Mouse (Mus musculus) CH12.LX (cell line): ENCODE results near the gene Rpl9. TPM values are rescaled to one million over a fixed set of nuclear protein-coding genes. Genes with fewer than 3 reads are reported as not detected.

Experiments
- DNase-seq: peaks from one replicate; pipeline ENCODE4 v3.0.0-alpha.2; 2013; ENCODE audit errors: extremely low read depth
- H3K27ac ChIP-seq: 2 replicates; pipeline ENCODE4 v1.5.1; 2012; ENCODE audit warnings: low read depth, mild to moderate bottlenecking, control low read depth, moderate library complexity; ENCODE audit not compliant: insufficient read depth
- H3K27me3 ChIP-seq: replicated peaks from 2 replicates; pipeline ENCODE3; 2012; ENCODE audit warnings: inconsistent platforms
- H3K36me3 ChIP-seq, 2 experiments: replicated peaks in 1 of 2; 2 replicates each; pipeline versions ENCODE3 to v1.6.1; 2012; ENCODE audit warnings: inconsistent platforms in 1 of 2, low read length in 1 of 2, mild to moderate bottlenecking in 1 of 2, mixed read lengths in 1 of 2, moderate library complexity in 1 of 2; ENCODE audit not compliant: control insufficient read depth in 1 of 2, insufficient read depth in 1 of 2
- H3K4me1 ChIP-seq, 2 experiments: 2 replicates each; pipeline ENCODE4 v1.6.1; 2012; ENCODE audit warnings: inconsistent platforms in 1 of 2, moderate library complexity in 1 of 2; ENCODE audit not compliant: insufficient read depth in 2 of 2, control insufficient read depth in 1 of 2
- H3K4me2 ChIP-seq: 2 replicates; pipeline ENCODE4 v1.6.1; 2012; ENCODE audit warnings: low read depth, mild to moderate bottlenecking, control low read depth; ENCODE audit not compliant: poor library complexity, insufficient read depth, severe bottlenecking
- H3K4me3 ChIP-seq, 3 experiments: fragments of 150-350 bp in 1 of 3; sonication (generic) in 1 of 3; replicated peaks in 1 of 3; 2 replicates each; pipeline versions ENCODE3 to v1.5.1; 2011 to 2012; ENCODE audit warnings: low read depth in 2 of 3, low read length in 2 of 3, mild to moderate bottlenecking in 2 of 3, moderate library complexity in 2 of 3, control low read depth in 1 of 3, improper control_type of control experiment in 1 of 3, inconsistent platforms in 1 of 3, mixed read lengths in 1 of 3; ENCODE audit not compliant: poor library complexity in 1 of 3
- H3K79me2 ChIP-seq: replicated peaks from 2 replicates; pipeline ENCODE4 v1.6.1; 2012; ENCODE audit warnings: mild to moderate bottlenecking, moderate library complexity; ENCODE audit not compliant: control insufficient read depth, poor library complexity, insufficient read depth, severe bottlenecking; ENCODE audit errors: extremely low read depth
- H3K9ac ChIP-seq: 2 replicates; pipeline ENCODE4 v1.6.1; 2012; ENCODE audit warnings: low read depth, mild to moderate bottlenecking, control low read depth, moderate library complexity; ENCODE audit not compliant: insufficient read depth
- H3K9me3 ChIP-seq: replicated peaks from 2 replicates; pipeline ENCODE3; 2012; ENCODE audit warnings: low read length, inconsistent platforms, mixed read lengths
- CHD1 ChIP-seq: IDR thresholded peaks from 2 replicates; pipeline ENCODE4 v1.6.1; 2012; ENCODE audit warnings: low read depth, low read length, improper control_type of control experiment, inconsistent platforms
- CHD2 ChIP-seq: IDR thresholded peaks from 2 replicates; pipeline ENCODE4 v1.6.1; 2011; ENCODE audit warnings: low read length, improper control_type of control experiment
- CTCF ChIP-seq, 2 experiments: IDR thresholded peaks in 1 of 2; conservative IDR thresholded peaks in 1 of 2; 2 replicates each; pipeline ENCODE4 v1.5.1; 2011 to 2012; ENCODE audit warnings: low read depth in 2 of 2, low read length in 2 of 2, improper control_type of control experiment in 1 of 2, inconsistent platforms in 1 of 2, mild to moderate bottlenecking in 1 of 2, moderate library complexity in 1 of 2
- E2F4 ChIP-seq: IDR thresholded peaks from 2 replicates; pipeline ENCODE4 v1.6.1; 2011; ENCODE audit warnings: low read depth, low read length, improper control_type of control experiment; ENCODE audit not compliant: insufficient replicate concordance
- ELF1 ChIP-seq: IDR thresholded peaks from 2 replicates; pipeline ENCODE4 v1.6.1; 2014; ENCODE audit warnings: low read depth, mild to moderate bottlenecking, inconsistent platforms, low read length, improper control_type of control experiment
- EP300 ChIP-seq: IDR thresholded peaks from 2 replicates; pipeline ENCODE4 v1.6.1; 2011; ENCODE audit warnings: low read length, improper control_type of control experiment
- ETS1 ChIP-seq: conservative IDR thresholded peaks from 2 replicates; pipeline ENCODE4 v1.6.1; 2012; ENCODE audit warnings: low read depth, mild to moderate bottlenecking, inconsistent platforms, low read length, improper control_type of control experiment, moderate library complexity
- GABPA ChIP-seq: IDR thresholded peaks from 2 replicates; pipeline ENCODE4 v1.6.1; 2012; ENCODE audit warnings: low read depth, low read length, improper control_type of control experiment, inconsistent platforms; ENCODE audit not compliant: insufficient replicate concordance
- HCFC1 ChIP-seq: IDR thresholded peaks from 2 replicates; pipeline ENCODE4 v1.6.1; 2012; ENCODE audit warnings: low read depth, mild to moderate bottlenecking, inconsistent platforms, low read length, improper control_type of control experiment
- IRF4 ChIP-seq: IDR thresholded peaks from 2 replicates; pipeline ENCODE4 v1.6.1; 2014; ENCODE audit warnings: low read depth, mild to moderate bottlenecking, inconsistent platforms, low read length, improper control_type of control experiment
- JUN ChIP-seq: IDR thresholded peaks from 2 replicates; pipeline ENCODE4 v1.6.1; 2011; ENCODE audit warnings: low read depth, mild to moderate bottlenecking, low read length, improper control_type of control experiment, moderate library complexity; ENCODE audit not compliant: insufficient read depth
- JUND ChIP-seq: conservative IDR thresholded peaks from 2 replicates; pipeline ENCODE4 v1.6.1; 2011; ENCODE audit warnings: low read depth, low read length, improper control_type of control experiment
- KAT2A ChIP-seq: IDR thresholded peaks from 2 replicates; pipeline ENCODE4 v1.6.1; 2012; ENCODE audit warnings: low read length, improper control_type of control experiment, inconsistent platforms; ENCODE audit not compliant: insufficient replicate concordance
- MAFK ChIP-seq: IDR thresholded peaks from 2 replicates; pipeline ENCODE4 v1.6.1; 2011; ENCODE audit warnings: low read length, improper control_type of control experiment; ENCODE audit not compliant: insufficient replicate concordance
- MAX ChIP-seq: IDR thresholded peaks from 2 replicates; pipeline ENCODE4 v1.6.1; 2011; ENCODE audit warnings: low read length, improper control_type of control experiment
- MAZ ChIP-seq: IDR thresholded peaks from 2 replicates; pipeline ENCODE4 v1.6.1; 2012; ENCODE audit warnings: low read depth, mild to moderate bottlenecking, inconsistent platforms, low read length, improper control_type of control experiment, moderate library complexity
- MEF2A ChIP-seq: IDR thresholded peaks from 2 replicates; pipeline ENCODE4 v1.6.1; 2014; ENCODE audit warnings: low read depth, mild to moderate bottlenecking, inconsistent platforms, low read length, improper control_type of control experiment, borderline replicate concordance
- MXI1 ChIP-seq: IDR thresholded peaks from 2 replicates; pipeline ENCODE4 v1.6.1; 2011; ENCODE audit warnings: mild to moderate bottlenecking, low read depth, low read length, improper control_type of control experiment
- MYC ChIP-seq: IDR thresholded peaks from 2 replicates; pipeline ENCODE4 v1.6.1; 2011; ENCODE audit warnings: low read depth, mild to moderate bottlenecking, improper control_type of control experiment, low read length
- NELFE ChIP-seq: IDR thresholded peaks from 2 replicates; pipeline ENCODE4 v1.6.1; 2011; ENCODE audit warnings: low read depth, low read length, improper control_type of control experiment
- NRF1 ChIP-seq: IDR thresholded peaks from 2 replicates; pipeline ENCODE4 v1.6.1; 2014; ENCODE audit warnings: low read depth, mild to moderate bottlenecking, inconsistent platforms, low read length, improper control_type of control experiment, moderate library complexity
- PAX5 ChIP-seq: IDR thresholded peaks from 2 replicates; pipeline ENCODE4 v1.6.1; 2012; ENCODE audit warnings: low read length, inconsistent platforms, mixed read lengths
- POLR2A ChIP-seq: IDR thresholded peaks from 2 replicates; pipeline ENCODE4 v1.6.1; 2011; ENCODE audit warnings: low read depth, mild to moderate bottlenecking, improper control_type of control experiment, low read length
- POLR2AphosphoS2 ChIP-seq: IDR thresholded peaks from 2 replicates; pipeline ENCODE4 v1.6.1; 2011; ENCODE audit warnings: low read depth, low read length, improper control_type of control experiment
- RAD21 ChIP-seq: IDR thresholded peaks from 2 replicates; pipeline ENCODE4 v1.6.1; 2011; ENCODE audit warnings: low read depth, mild to moderate bottlenecking, low read length, improper control_type of control experiment, moderate library complexity
- RCOR1 ChIP-seq: conservative IDR thresholded peaks from 2 replicates; pipeline ENCODE4 v1.6.1; 2012; ENCODE audit warnings: low read depth, mild to moderate bottlenecking, inconsistent platforms, low read length, improper control_type of control experiment
- SIN3A ChIP-seq: IDR thresholded peaks from 2 replicates; pipeline ENCODE4 v1.6.1; 2012; ENCODE audit warnings: low read length, improper control_type of control experiment, inconsistent platforms
- SMC3 ChIP-seq: IDR thresholded peaks from 2 replicates; pipeline ENCODE4 v1.6.1; 2011; ENCODE audit warnings: low read depth, low read length, improper control_type of control experiment
- TBP ChIP-seq: conservative IDR thresholded peaks from 2 replicates; pipeline ENCODE4 v1.6.1; 2011; ENCODE audit warnings: low read depth, low read length, improper control_type of control experiment
- TCF12 ChIP-seq: IDR thresholded peaks from 2 replicates; pipeline ENCODE4 v1.6.1; 2014; ENCODE audit warnings: low read depth, mild to moderate bottlenecking, inconsistent platforms, low read length, improper control_type of control experiment
- UBTF ChIP-seq: IDR thresholded peaks from 2 replicates; pipeline ENCODE4 v1.6.1; 2012; ENCODE audit warnings: low read depth, mild to moderate bottlenecking, inconsistent platforms, low read length, improper control_type of control experiment, moderate library complexity
- USF1 ChIP-seq: IDR thresholded peaks from 2 replicates; pipeline ENCODE4 v1.6.1; 2014; ENCODE audit warnings: low read depth, mild to moderate bottlenecking, inconsistent platforms, low read length, improper control_type of control experiment
- USF2 ChIP-seq: conservative IDR thresholded peaks from 2 replicates; pipeline ENCODE4 v1.6.1; 2011; ENCODE audit warnings: low read depth, low read length, improper control_type of control experiment
- ZKSCAN1 ChIP-seq: IDR thresholded peaks from 2 replicates; pipeline ENCODE4 v1.6.1; 2012; ENCODE audit warnings: low read depth, inconsistent platforms, low read length, improper control_type of control experiment, borderline replicate concordance
- ZMIZ1 ChIP-seq: IDR thresholded peaks from 2 replicates; pipeline ENCODE4 v1.6.1; 2012; ENCODE audit warnings: low read depth, mild to moderate bottlenecking, inconsistent platforms, low read length, improper control_type of control experiment
- ZNF384 ChIP-seq: IDR thresholded peaks from 2 replicates; pipeline ENCODE4 v1.6.1; 2012; ENCODE audit warnings: low read depth, low read length, improper control_type of control experiment, inconsistent platforms
- dilution Hi-C: fragments of 300-500 bp; cut with MboI; formaldehyde crosslinking; loops from 2 replicates; pipeline ENCODE4 v1.14.3; 2020; ENCODE audit warnings: low sequenced_read_pairs; ENCODE audit not compliant: extremely low pct_unique_long_range_greater_than_20kb, extremely low pct_ligation_motif_present
- in situ Hi-C: fragments of 300-500 bp; cut with MboI; formaldehyde crosslinking; loops from 3 replicates; pipeline ENCODE4 v1.14.3; 2019; ENCODE audit warnings: low sequenced_read_pairs, low pct_ligation_motif_present, low pct_unique_long_range_greater_than_20kb, mixed read lengths
- polyA plus RNA-seq: library from polyadenylated mRNA; unstranded; fragments of >175 nt; gene quantifications from 2 replicates; pipeline ENCODE4 v1.2.1, GENCODE M21; 2012; ENCODE audit warnings: low read depth; ENCODE audit not compliant: insufficient read length
- total RNA-seq, 2 experiments: library from RNA; depleted of rRNA; stranded (reverse); fragments of 300-350 nt in 1 of 2; fragments of >200 nt in 1 of 2; gene quantifications; 2 replicates each; pipeline ENCODE4 v1.2.3; 2012 to 2014

Gene Rpl9
- total RNA-seq (2012; rRNA removed) (2,286 and 2,418 TPM in 2 replicates), total RNA-seq (2014; rRNA removed) (3,292 and 3,671 TPM in 2 replicates), polyA plus RNA-seq (1,001 and 1,107 TPM in 2 replicates)

DNA sequence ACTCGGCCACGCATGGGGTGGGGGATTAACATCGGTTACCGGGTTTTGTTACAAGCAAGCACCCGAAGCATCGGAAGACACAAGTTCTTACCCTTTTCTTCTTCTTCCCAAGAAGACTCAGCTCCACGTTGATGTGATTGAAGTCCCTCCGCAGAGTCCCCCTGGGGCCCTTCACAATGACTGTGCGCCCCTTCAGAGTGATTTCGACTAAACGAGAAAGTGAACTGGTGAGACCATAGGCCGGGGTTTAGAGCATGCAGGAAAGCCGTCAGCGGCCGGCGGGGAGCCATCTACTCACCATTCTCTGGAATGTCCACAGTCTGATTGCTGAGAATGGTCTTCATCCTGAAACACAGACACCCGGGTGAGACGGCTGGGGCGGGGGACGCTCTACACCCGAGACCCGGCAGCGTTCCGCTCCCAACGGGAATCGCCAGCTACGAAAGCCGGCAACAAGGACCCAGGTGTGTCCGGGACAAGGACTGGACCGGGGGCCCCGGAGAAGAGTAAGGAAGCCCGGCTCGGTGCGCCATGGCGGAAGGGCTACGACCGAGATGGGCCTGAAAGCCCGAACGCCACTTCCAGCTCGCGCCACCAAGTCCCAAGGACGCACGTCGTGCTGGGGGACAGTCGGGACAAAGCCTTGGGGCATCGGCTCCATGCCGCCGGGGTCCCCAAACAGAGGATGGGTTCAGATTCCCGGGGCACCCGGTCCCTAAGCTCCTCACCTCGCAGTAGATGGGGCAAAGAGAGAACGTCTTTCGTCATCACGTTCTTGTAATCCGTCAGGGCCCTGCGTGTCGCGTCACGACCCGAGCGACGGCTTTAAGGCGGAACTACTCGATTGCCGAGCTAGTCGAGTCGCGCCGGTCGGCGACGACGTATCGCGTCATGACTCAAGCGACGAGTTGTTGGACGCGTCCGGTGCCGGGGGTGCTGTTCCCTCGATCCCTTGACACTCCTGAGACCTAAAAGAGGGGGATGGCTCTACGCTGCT lies at the start of gene Rpl9, which contains the start of gene Lias:
Rpl9 (minus strand) TSS at position 797 of the 997 bp plus-strand sequence.
Lias (plus strand) TSS at position 850 of the 997 bp plus-strand sequence.
- peak within 1 kb of the TSS; percentile 70 for H3K27ac ChIP-seq
- H3K36me3 ChIP-seq = peaks cover 41 to 57% of the 10 kb centered on the region in 2 experiments
- no peaks in the 10 kb centered on the region for H3K27me3 ChIP-seq
- no peaks in the 10 kb centered on the region for H3K9me3 ChIP-seq
- peaks cover 38% of the 10 kb centered on the region for H3K79me2 ChIP-seq
- H3K4me1 ChIP-seq = peaks cover 0 to 27% of the 10 kb centered on the region in 2 experiments; a peak in 2 of 4 replicates
- H3K4me3 ChIP-seq = peak within 1 kb of the TSS; percentile 83 to 96 (median 94)
- peak within 1 kb of the TSS; percentile 99 for H3K9ac ChIP-seq
- in situ Hi-C loops (loop anchor here (10.0 kb wide), 1 partner anchor 304 kb away; the partner anchor contains the start of gene Pds5a), dilution Hi-C loops (no loop called here)
- H3K4me2 ChIP-seq = peak within 1 kb of the TSS; percentile 99
- peak; percentile 96 for DNase-seq
- TF ChIP-seq PAX5 = no peak
- TF ChIP-seq MXI1 = peak; percentile 89
- TF ChIP-seq USF2 = no peak
- peak; percentile 96 for TF ChIP-seq TCF12
- TF ChIP-seq POLR2A = peak; percentile 99
- TF ChIP-seq MYC = peak; percentile 98
- TF ChIP-seq CHD2 = peak; percentile 69; the same call in 1 of the 2 replicates
- TF ChIP-seq MAZ = peak; percentile 88; the same call in 1 of the 2 replicates
- peak; percentile 78; the same call in 1 of the 2 replicates for TF ChIP-seq IRF4
- no peak for TF ChIP-seq EP300
- TF ChIP-seq ELF1 = peak; percentile 85
- no peak for TF ChIP-seq MAFK
- TF ChIP-seq CTCF (conservative IDR thresholded peaks at IDR 0.05 in 1 of 2, IDR thresholded peaks at IDR 0.05 in 1 of 2; ENCODE audit: low read depth in 2 of 2, low read length in 2 of 2) = no peak
- no peak for TF ChIP-seq USF1
- peak; percentile 54; the same call in 1 of the 2 replicates for TF ChIP-seq ETS1
- peak; percentile 61; the same call in 1 of the 2 replicates for TF ChIP-seq CHD1
- peak; percentile 93 for TF ChIP-seq MAX
- peak; percentile 98 for TF ChIP-seq KAT2A
- peak; percentile 95 for TF ChIP-seq ZMIZ1
- no peak for TF ChIP-seq UBTF
- TF ChIP-seq ZNF384 = peak; percentile 43; the same call in 1 of the 2 replicates
- no peak; the same call in 1 of the 2 replicates for TF ChIP-seq ZKSCAN1
- peak; percentile 62 for TF ChIP-seq NRF1
- peak; percentile 99 for TF ChIP-seq HCFC1
- peak; percentile 81; the same call in 1 of the 2 replicates for TF ChIP-seq GABPA
- peak; percentile 99 for TF ChIP-seq SIN3A
- peak; percentile 94 for TF ChIP-seq POLR2AphosphoS2
- peak; percentile 8; the same call in 1 of the 2 replicates for TF ChIP-seq JUN
- TF ChIP-seq RCOR1 = no peak; the same call in 1 of the 2 replicates
- peak; percentile 98 for TF ChIP-seq TBP
- TF ChIP-seq JUND = peak; percentile 68
- TF ChIP-seq SMC3 = no peak
- TF ChIP-seq MEF2A = peak; percentile 89; the same call in 1 of the 2 replicates
- peak; percentile 99 for TF ChIP-seq NELFE
- TF ChIP-seq E2F4 = 0 out of 2 replicates have a peak, but pooled peaks have one; percentile 35
- TF ChIP-seq RAD21 = no peak
